Mouse (Mus musculus): Measurements from ENCODE around the gene Spock1. TPM values are rescaled to one million over a fixed set of nuclear protein-coding genes. Genes with fewer than 3 reads are reported as not detected.

Gene Spock1
- total and polyA plus RNA-seq, 2 experiments from 2014 or later = 64.6 to 69.4 TPM

- Histone ChIP-seq H3K4me2 (ENCODE audit: low read depth) (no peak overlapping the region), H3K9ac (no peak overlapping the region), H3K4me1 (ENCODE audit: insufficient read depth) (peaks cover 13% of the 10 kb centered on the region), H3K9me3 (ENCODE audit: low read length) (no peaks in the 10 kb centered on the region), H3K4me3 (ENCODE audit: low read depth, low read length) (no peak overlapping the region), H3K27me3 (ENCODE audit: insufficient read depth, low read length) (no peaks in the 10 kb centered on the region), H3K36me3 (ENCODE audit: insufficient read depth) (no peaks in the 10 kb centered on the region), H3K27ac (ENCODE audit: low read depth, low read length) (no peak overlapping the region)
- ATAC-seq (no peak; the same call in 1 of the 2 replicates), DNase-seq (no peak)
- TF ChIP-seq CTCF (IDR thresholded peaks at IDR 0.05; ENCODE audit: low read depth) = no peak
- 39% methylated on average over 3 of the region's 3 CpGs for WGBS
Observed at GRCm38 (mm10) chr13:57778524-57778923, 129.6 kb downstream of the Spock1 start.

GRCm38 (mm10) chr13:57771998-57772397, 136.1 kb downstream of the Spock1 start:
- H3K9ac ChIP-seq = no peak overlapping the region
- no peaks in the 10 kb centered on the region for H3K9me3 ChIP-seq (ENCODE audit: low read length)
- H3K4me3 ChIP-seq (ENCODE audit: low read depth, low read length) = no peak overlapping the region
- DNase-seq (no peak), ATAC-seq (no peak)
- WGBS = 83% methylated on average over 6 of the region's 6 CpGs
- H3K36me3 ChIP-seq (ENCODE audit: insufficient read depth) = no peaks in the 10 kb centered on the region
- no peak overlapping the region for H3K27ac ChIP-seq (ENCODE audit: low read depth, low read length)
- no peak overlapping the region for H3K4me2 ChIP-seq (ENCODE audit: low read depth)
- H3K4me1 ChIP-seq (ENCODE audit: insufficient read depth) = no peaks in the 10 kb centered on the region
- H3K27me3 ChIP-seq (ENCODE audit: insufficient read depth, low read length) = no peaks in the 10 kb centered on the region
- no peak for TF ChIP-seq CTCF (IDR thresholded peaks at IDR 0.05; ENCODE audit: low read depth)

GRCm38 (mm10) chr13:57766721-57767120, 141.4 kb downstream of the Spock1 start:
- 56% methylated on average over 3 of the region's 3 CpGs for WGBS
- Histone ChIP-seq H3K36me3 (ENCODE audit: insufficient read depth) (no peaks in the 10 kb centered on the region), H3K27me3 (ENCODE audit: insufficient read depth, low read length) (no peaks in the 10 kb centered on the region), H3K4me2 (ENCODE audit: low read depth) (no peak overlapping the region), H3K4me1 (ENCODE audit: insufficient read depth) (no peaks in the 10 kb centered on the region), H3K9ac (no peak overlapping the region), H3K4me3 (ENCODE audit: low read depth, low read length) (no peak overlapping the region), H3K9me3 (ENCODE audit: low read length) (no peaks in the 10 kb centered on the region), H3K27ac (ENCODE audit: low read depth, low read length) (no peak overlapping the region)
- no peak for DNase-seq
- ATAC-seq = no peak
- TF ChIP-seq CTCF (IDR thresholded peaks at IDR 0.05; ENCODE audit: low read depth) = peak; percentile 50

DNA sequence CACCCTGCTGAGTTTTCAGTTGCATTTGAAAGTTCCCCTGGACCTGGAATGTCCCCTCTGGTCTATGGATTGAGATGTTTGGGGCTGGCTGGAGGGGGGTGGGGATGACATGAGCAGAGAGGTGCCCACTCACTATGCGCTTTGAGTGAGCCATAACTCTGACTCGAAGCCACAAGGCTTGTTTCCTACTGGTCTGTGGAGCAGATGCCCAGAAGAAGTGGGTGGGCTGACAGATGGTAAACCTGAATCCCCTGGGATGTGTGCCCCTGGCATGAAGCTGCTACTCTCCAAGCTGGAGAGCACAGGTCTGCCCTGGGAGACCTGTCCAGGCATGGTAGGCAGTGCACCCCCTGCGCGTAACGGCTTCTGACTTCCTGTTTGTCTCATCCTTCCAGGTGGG, 147.0 kb downstream of the Spock1 start:
- WGBS = 93% methylated on average over 5 of the region's 5 CpGs
- no peak for DNase-seq
- no peak overlapping the region for H3K9ac ChIP-seq
- no peak overlapping the region for H3K27ac ChIP-seq (ENCODE audit: low read depth, low read length)
- H3K36me3 ChIP-seq (ENCODE audit: insufficient read depth) = no peaks in the 10 kb centered on the region
- TF ChIP-seq CTCF (IDR thresholded peaks at IDR 0.05; ENCODE audit: low read depth) = no peak
- ATAC-seq = no peak
- no peaks in the 10 kb centered on the region for H3K27me3 ChIP-seq (ENCODE audit: insufficient read depth, low read length)
- H3K4me2 ChIP-seq (ENCODE audit: low read depth) = no peak overlapping the region
- no peaks in the 10 kb centered on the region for H3K9me3 ChIP-seq (ENCODE audit: low read length)
- peaks cover 6% of the 10 kb centered on the region; the same call in 1 of the 2 replicates for H3K4me1 ChIP-seq (ENCODE audit: insufficient read depth)
- no peak overlapping the region for H3K4me3 ChIP-seq (ENCODE audit: low read depth, low read length)

DNA sequence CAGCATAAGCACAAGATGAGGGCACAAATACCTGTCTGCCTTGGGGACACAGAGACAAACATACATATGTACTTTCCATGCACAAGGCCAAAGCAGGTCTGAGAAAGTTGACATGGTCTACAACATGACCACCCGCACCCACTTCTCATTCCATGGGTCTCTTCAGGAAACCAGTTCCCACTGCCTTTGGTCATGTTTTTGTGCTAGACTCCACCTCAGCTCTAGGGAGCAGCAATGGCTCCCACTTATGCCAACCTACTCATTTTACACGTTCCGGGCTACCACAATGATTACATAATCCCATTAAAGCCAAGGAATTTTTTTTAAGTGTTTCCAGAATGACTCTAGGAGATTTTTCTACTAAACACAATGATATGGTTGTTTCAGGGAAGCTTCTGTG, 147.5 kb downstream of the Spock1 start:
- no peak overlapping the region for H3K4me2 ChIP-seq (ENCODE audit: low read depth)
- no peaks in the 10 kb centered on the region for H3K9me3 ChIP-seq (ENCODE audit: low read length)
- TF ChIP-seq CTCF (IDR thresholded peaks at IDR 0.05; ENCODE audit: low read depth) = no peak
- peaks cover 6% of the 10 kb centered on the region; the same call in 1 of the 2 replicates for H3K4me1 ChIP-seq (ENCODE audit: insufficient read depth)
- no peak for DNase-seq
- no peak overlapping the region for H3K4me3 ChIP-seq (ENCODE audit: low read depth, low read length)
- 85% methylated on average over 3 of the region's 3 CpGs for WGBS
- no peaks in the 10 kb centered on the region for H3K27me3 ChIP-seq (ENCODE audit: insufficient read depth, low read length)
- ATAC-seq = no peak
- H3K9ac ChIP-seq = no peak overlapping the region
- no peaks in the 10 kb centered on the region for H3K36me3 ChIP-seq (ENCODE audit: insufficient read depth)
- H3K27ac ChIP-seq (ENCODE audit: low read depth, low read length) = no peak overlapping the region

DNA sequence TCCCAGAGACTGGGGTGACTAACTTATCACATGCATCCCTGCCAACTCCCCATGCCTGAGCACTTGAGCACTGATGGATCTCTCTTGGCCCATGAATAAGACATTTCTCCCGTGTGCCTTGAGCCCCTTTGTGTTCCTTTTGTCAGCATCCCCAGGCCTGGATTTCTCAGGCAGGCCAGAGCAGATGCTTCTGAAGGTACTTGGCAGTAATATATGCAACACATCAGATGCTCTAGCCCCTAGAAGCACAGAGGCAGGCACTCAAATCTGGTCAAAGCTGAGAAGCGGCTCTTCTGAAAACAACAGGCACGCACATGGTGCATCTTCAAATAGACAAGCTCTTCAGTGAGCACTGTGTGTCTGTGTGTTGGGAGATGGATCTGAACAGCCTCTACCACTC, 151.8 kb downstream of the Spock1 start:
- H3K4me2 ChIP-seq (ENCODE audit: low read depth) = no peak overlapping the region
- ATAC-seq (peak; percentile 78), DNase-seq (peak; percentile 52)
- H3K4me3 ChIP-seq (ENCODE audit: low read depth, low read length) = no peak overlapping the region
- 29% methylated on average over 3 of the region's 3 CpGs for WGBS
- H3K36me3 ChIP-seq (ENCODE audit: insufficient read depth) = no peaks in the 10 kb centered on the region
- peak overlapping the region; percentile 35; the same call in 1 of the 2 replicates for H3K27ac ChIP-seq (ENCODE audit: low read depth, low read length)
- TF ChIP-seq CTCF (IDR thresholded peaks at IDR 0.05; ENCODE audit: low read depth) = no peak
- no peak overlapping the region for H3K9ac ChIP-seq
- H3K9me3 ChIP-seq (ENCODE audit: low read length) = no peaks in the 10 kb centered on the region
- H3K4me1 ChIP-seq (ENCODE audit: insufficient read depth) = peaks cover 6% of the 10 kb centered on the region; the same call in 1 of the 2 replicates
- no peaks in the 10 kb centered on the region for H3K27me3 ChIP-seq (ENCODE audit: insufficient read depth, low read length)

GRCm38 (mm10) chr13:57750831-57751230, 157.3 kb downstream of the Spock1 start:
- Histone ChIP-seq H3K4me3 (ENCODE audit: low read depth, low read length) (no peak overlapping the region), H3K9me3 (ENCODE audit: low read length) (no peaks in the 10 kb centered on the region), H3K27ac (ENCODE audit: low read depth, low read length) (no peak overlapping the region), H3K4me2 (ENCODE audit: low read depth) (no peak overlapping the region), H3K4me1 (ENCODE audit: insufficient read depth) (no peaks in the 10 kb centered on the region), H3K36me3 (ENCODE audit: insufficient read depth) (no peaks in the 10 kb centered on the region), H3K9ac (no peak overlapping the region), H3K27me3 (ENCODE audit: insufficient read depth, low read length) (no peaks in the 10 kb centered on the region)
- 87% methylated on average over 7 of the region's 7 CpGs for WGBS
- ATAC-seq = no peak
- no peak for TF ChIP-seq CTCF (IDR thresholded peaks at IDR 0.05; ENCODE audit: low read depth)
- DNase-seq = no peak
